ENCODE assay signal across 7 mouse cellular contexts in genomic region chr6:68931860-68932259, GRCm38 (mm10).
DNase-seq lines count a peak whose midpoint lies in the region; ATAC-seq and TF ChIP-seq lines count a peak whose summit lies in the region.
"Not testable (repeated sequence)": the region's sequence is repeated elsewhere in the genome, so short reads cannot be mapped to it uniquely, and the experiment has no call there.

No protein-coding gene starts in this region.

- not testable (repeated sequence) for ATAC-seq in embryonic facial prominence, embryonic 11.5 days (replicated peaks; ENCODE audit: insufficient number of reproducible peaks, low FRiP score, low TSS enrichment, low read depth); hindbrain, embryonic 11.5 days (ENCODE audit: low FRiP score); midbrain, postnatal 0 days (ENCODE audit: low FRiP score); stomach, postnatal 0 days (ENCODE audit: low FRiP score, low TSS enrichment)

- not testable (repeated sequence) for H3K4me3 ChIP-seq in embryonic facial prominence, embryonic 11.5 days (ENCODE audit: low read depth, low read length); hindbrain, embryonic 11.5 days (ENCODE audit: low read depth, low read length); layer of hippocampus, adult 2 months; midbrain, postnatal 0 days (ENCODE audit: low read depth, low read length); stomach, postnatal 0 days (ENCODE audit: low read depth, low read length)

- TF ChIP-seq CTCF in layer of hippocampus, adult 2 months (conservative IDR thresholded peaks at IDR 0.05): 0 out of 2 replicates have a peak, but pooled peaks have one; percentile 13
- TF ChIP-seq CTCF in midbrain, postnatal 0 days (IDR thresholded peaks at IDR 0.05): peak; percentile 18
- peak; percentile 23 for TF ChIP-seq CTCF in stomach, postnatal 0 days (IDR thresholded peaks at IDR 0.05; ENCODE audit: low read depth)

- H3K9me3 ChIP-seq in embryonic facial prominence, embryonic 11.5 days (replicated peaks; ENCODE audit: control insufficient read depth, low read length); hindbrain, embryonic 11.5 days (ENCODE audit: control insufficient read depth, low read length); midbrain, postnatal 0 days (ENCODE audit: low read length); stomach, postnatal 0 days (ENCODE audit: control insufficient read depth, low read length): not testable (repeated sequence)

- H3K36me3 ChIP-seq in embryonic facial prominence, embryonic 11.5 days (replicated peaks; ENCODE audit: control insufficient read depth, insufficient read depth, low read depth, low read length); hindbrain, embryonic 11.5 days (ENCODE audit: control insufficient read depth, insufficient read depth, low read length); midbrain, postnatal 0 days (ENCODE audit: insufficient read depth, low read length); stomach, postnatal 0 days (ENCODE audit: control insufficient read depth, insufficient read depth, low read length): not testable (repeated sequence)

- not testable (repeated sequence) for H3K4me2 ChIP-seq in embryonic facial prominence, embryonic 11.5 days (ENCODE audit: low read depth, low read length); hindbrain, embryonic 11.5 days (replicated peaks; ENCODE audit: low read depth, low read length); midbrain, postnatal 0 days (ENCODE audit: low read depth, low read length, poor library complexity, severe bottlenecking); stomach, postnatal 0 days (replicated peaks; ENCODE audit: low read depth)

- H3K4me1 ChIP-seq in embryonic facial prominence, embryonic 11.5 days (ENCODE audit: control insufficient read depth, insufficient read depth, low read length); hindbrain, embryonic 11.5 days (replicated peaks; ENCODE audit: control insufficient read depth, insufficient read depth, low read length); midbrain, postnatal 0 days (ENCODE audit: insufficient read depth, low read length); stomach, postnatal 0 days (replicated peaks; ENCODE audit: control insufficient read depth, insufficient read depth): not testable (repeated sequence)

- DNase-seq in ES-CJ7 (ENCODE audit: low read depth, low spot score) (peak; percentile 25), ZHBTc4 (ENCODE audit: low read depth, low spot score) (peak; percentile 52)
- peak; percentile 13 for DNase-seq in embryonic facial prominence, embryonic 11.5 days (ENCODE audit: low spot score)
- peak; percentile 4 for DNase-seq in hindbrain, embryonic 11.5 days (ENCODE audit: low spot score)
- DNase-seq in layer of hippocampus, adult 2 months (ENCODE audit: low spot score in 2 of 2); midbrain, postnatal 0 days (ENCODE audit: low spot score); stomach, postnatal 0 days (ENCODE audit: low spot score): not testable (repeated sequence)

- H3K27me3 ChIP-seq in embryonic facial prominence, embryonic 11.5 days (ENCODE audit: control insufficient read depth, insufficient read depth, low read length); hindbrain, embryonic 11.5 days (ENCODE audit: control insufficient read depth, insufficient read depth, low read length); midbrain, postnatal 0 days (ENCODE audit: insufficient read depth, low read length); stomach, postnatal 0 days (ENCODE audit: control insufficient read depth, insufficient read depth, low read length): not testable (repeated sequence)

- not testable (repeated sequence) for TF ChIP-seq EP300 in stomach, postnatal 0 days (optimal IDR thresholded peaks at IDR 0.05)

- H3K9ac ChIP-seq in embryonic facial prominence, embryonic 11.5 days (replicated peaks; ENCODE audit: low read length); hindbrain, embryonic 11.5 days (ENCODE audit: low read depth, low read length); midbrain, postnatal 0 days (replicated peaks; ENCODE audit: low read length, poor library complexity, severe bottlenecking); stomach, postnatal 0 days (ENCODE audit: low read length): not testable (repeated sequence)

- H3K27ac ChIP-seq in embryonic facial prominence, embryonic 11.5 days (replicated peaks; ENCODE audit: low read depth, low read length); hindbrain, embryonic 11.5 days (ENCODE audit: low read depth, low read length); layer of hippocampus, adult 2 months; midbrain, postnatal 0 days (ENCODE audit: low read depth, low read length); stomach, postnatal 0 days (replicated peaks): not testable (repeated sequence)
